Mouse (Mus musculus): ENCODE data around the gene Btnl1. TPM values are rescaled to one million over a fixed set of nuclear protein-coding genes. Genes with fewer than 3 reads are reported as not detected.
A peak's percentile ranks its signal among the peaks of the same experiment; 100 is the strongest.

The Btnl1 gene
- polyA plus RNA-seq, 1 experiment from 2014 or later, result not detected

- no peaks in the 10 kb centered on the region for H3K36me3 ChIP-seq (replicated peaks)
- no peak overlapping the region for H3K27ac ChIP-seq
- DNase-seq (ENCODE audit: extremely low spot score, low spot score), result no peak
- no peaks in the 10 kb centered on the region for H3K4me1 ChIP-seq
- 86% methylated on average over 3 of the region's 3 CpGs for WGBS
- no peak overlapping the region for H3K4me3 ChIP-seq
- no peaks in the 10 kb centered on the region for H3K9me3 ChIP-seq
- H3K27me3 ChIP-seq (ENCODE audit: poor library complexity, severe bottlenecking), result no peaks in the 10 kb centered on the region
Observed at GRCm38 (mm10) chr17:34363676-34364310, 13.1 kb upstream of the Btnl1 start.

- no peak for DNase-seq (ENCODE audit: extremely low spot score, low spot score)
- no peaks in the 10 kb centered on the region for H3K9me3 ChIP-seq
- no peak overlapping the region for H3K27ac ChIP-seq
- H3K4me3 ChIP-seq, result no peak overlapping the region
- H3K4me1 ChIP-seq, result no peaks in the 10 kb centered on the region
- WGBS, result 82% methylated on average over 10 of the region's 10 CpGs
- no peaks in the 10 kb centered on the region for H3K27me3 ChIP-seq (ENCODE audit: poor library complexity, severe bottlenecking)
- H3K36me3 ChIP-seq (replicated peaks), result no peaks in the 10 kb centered on the region
Observed at GRCm38 (mm10) chr17:34365031-34365430, 11.9 kb upstream of the Btnl1 start.

- 90% methylated on average over 4 of the region's 4 CpGs for WGBS
- no peak for DNase-seq (ENCODE audit: extremely low spot score, low spot score)
- H3K4me3 ChIP-seq, result no peak overlapping the region
- H3K27me3 ChIP-seq (ENCODE audit: poor library complexity, severe bottlenecking), result no peaks in the 10 kb centered on the region
- no peaks in the 10 kb centered on the region for H3K36me3 ChIP-seq (replicated peaks)
- no peaks in the 10 kb centered on the region for H3K4me1 ChIP-seq
- no peak overlapping the region for H3K27ac ChIP-seq
- no peaks in the 10 kb centered on the region for H3K9me3 ChIP-seq
Observed at GRCm38 (mm10) chr17:34370563-34370962, 6.4 kb upstream of the Btnl1 start.

GRCm38 (mm10) chr17:34373055-34373709 is 3.8 kb upstream of the Btnl1 start:
- no peaks in the 10 kb centered on the region for H3K36me3 ChIP-seq (replicated peaks)
- H3K4me1 ChIP-seq, result no peaks in the 10 kb centered on the region
- DNase-seq (ENCODE audit: extremely low spot score, low spot score), result no peak
- H3K4me3 ChIP-seq, result no peak overlapping the region
- no peaks in the 10 kb centered on the region for H3K27me3 ChIP-seq (ENCODE audit: poor library complexity, severe bottlenecking)
- WGBS, result 87% methylated on average over 6 of the region's 6 CpGs
- no peaks in the 10 kb centered on the region for H3K9me3 ChIP-seq
- H3K27ac ChIP-seq, result no peak overlapping the region

- no peak for DNase-seq (ENCODE audit: extremely low spot score, low spot score)
- no peaks in the 10 kb centered on the region for H3K4me1 ChIP-seq
- 77% methylated on average over 6 of the region's 6 CpGs for WGBS
- no peaks in the 10 kb centered on the region for H3K36me3 ChIP-seq (replicated peaks)
- no peaks in the 10 kb centered on the region for H3K9me3 ChIP-seq
- H3K4me3 ChIP-seq, result no peak overlapping the region
- H3K27ac ChIP-seq, result no peak overlapping the region
- no peaks in the 10 kb centered on the region for H3K27me3 ChIP-seq (ENCODE audit: poor library complexity, severe bottlenecking)
Observed at GRCm38 (mm10) chr17:34377450-34378209, 698 bp downstream of the Btnl1 start.

- H3K4me1 ChIP-seq, result no peaks in the 10 kb centered on the region
- no peaks in the 10 kb centered on the region for H3K27me3 ChIP-seq (ENCODE audit: poor library complexity, severe bottlenecking)
- H3K36me3 ChIP-seq (replicated peaks), result no peaks in the 10 kb centered on the region
- WGBS, result 84% methylated on average over 2 of the region's 2 CpGs
- H3K27ac ChIP-seq, result no peak overlapping the region
- no peak overlapping the region for H3K4me3 ChIP-seq
- no peak for DNase-seq (ENCODE audit: extremely low spot score, low spot score)
- peaks cover 5% of the 10 kb centered on the region; the same call in 1 of the 2 replicates for H3K9me3 ChIP-seq
Observed at GRCm38 (mm10) chr17:34378716-34379115, 1.8 kb downstream of the Btnl1 start.

- Histone ChIP-seq H3K4me3 (no peak overlapping the region), H3K4me1 (no peaks in the 10 kb centered on the region), H3K36me3 (replicated peaks) (no peaks in the 10 kb centered on the region), H3K27ac (no peak overlapping the region), H3K27me3 (ENCODE audit: poor library complexity, severe bottlenecking) (no peaks in the 10 kb centered on the region), H3K9me3 (peaks cover 5% of the 10 kb centered on the region; the same call in 1 of the 2 replicates)
- 89% methylated on average over 7 of the region's 7 CpGs for WGBS
- no peak for DNase-seq (ENCODE audit: extremely low spot score, low spot score)
Observed at GRCm38 (mm10) chr17:34379451-34379850, 2.5 kb downstream of the Btnl1 start.

GRCm38 (mm10) chr17:34381876-34382275 is 4.9 kb downstream of the Btnl1 start:
- DNase-seq (ENCODE audit: extremely low spot score, low spot score), result no peak
- 74% methylated on average over 11 of the region's 11 CpGs for WGBS
- peaks cover 5% of the 10 kb centered on the region; the same call in 1 of the 2 replicates for H3K9me3 ChIP-seq
- no peak overlapping the region for H3K4me3 ChIP-seq
- no peaks in the 10 kb centered on the region for H3K36me3 ChIP-seq (replicated peaks)
- no peak overlapping the region for H3K27ac ChIP-seq
- no peaks in the 10 kb centered on the region for H3K27me3 ChIP-seq (ENCODE audit: poor library complexity, severe bottlenecking)
- H3K4me1 ChIP-seq, result no peaks in the 10 kb centered on the region

- H3K27me3 ChIP-seq (ENCODE audit: poor library complexity, severe bottlenecking), result no peaks in the 10 kb centered on the region
- H3K27ac ChIP-seq, result no peak overlapping the region
- WGBS, result 77% methylated on average over 7 of the region's 7 CpGs
- DNase-seq (ENCODE audit: extremely low spot score, low spot score), result peak; percentile 16
- no peak overlapping the region for H3K4me3 ChIP-seq
- peaks cover 5% of the 10 kb centered on the region; the same call in 1 of the 2 replicates for H3K9me3 ChIP-seq
- no peaks in the 10 kb centered on the region for H3K36me3 ChIP-seq (replicated peaks)
- no peaks in the 10 kb centered on the region for H3K4me1 ChIP-seq
Observed at GRCm38 (mm10) chr17:34383212-34383611, 6.3 kb downstream of the Btnl1 start.

- 77% methylated on average over 3 of the region's 3 CpGs for WGBS
- Histone ChIP-seq H3K4me1 (no peaks in the 10 kb centered on the region), H3K4me3 (no peak overlapping the region)
Observed at GRCm38 (mm10) chr17:34384699-34385098, 7.8 kb downstream of the Btnl1 start.

GRCm38 (mm10) chr17:34386656-34387055 is 9.7 kb downstream of the Btnl1 start:
- no peak overlapping the region for H3K4me3 ChIP-seq
- no peaks in the 10 kb centered on the region for H3K36me3 ChIP-seq (replicated peaks)
- no peaks in the 10 kb centered on the region for H3K4me1 ChIP-seq
- peaks cover 10% of the 10 kb centered on the region for H3K27me3 ChIP-seq (ENCODE audit: poor library complexity, severe bottlenecking)
- DNase-seq (ENCODE audit: extremely low spot score, low spot score), result no peak
- H3K9me3 ChIP-seq, result peaks cover 5% of the 10 kb centered on the region; the same call in 1 of the 2 replicates
- H3K27ac ChIP-seq, result no peak overlapping the region
- 89% methylated on average over 2 of the region's 2 CpGs for WGBS

More at GRCm38 (mm10) chr17:34384699-34385098, 7.8 kb downstream of the Btnl1 start:
- no peaks in the 10 kb centered on the region for H3K36me3 ChIP-seq (replicated peaks)
- H3K27me3 ChIP-seq (ENCODE audit: poor library complexity, severe bottlenecking), result no peaks in the 10 kb centered on the region
- no peak overlapping the region for H3K27ac ChIP-seq
- no peak for DNase-seq (ENCODE audit: extremely low spot score, low spot score)
- H3K9me3 ChIP-seq, result peaks cover 5% of the 10 kb centered on the region; the same call in 1 of the 2 replicates

- no peak overlapping the region for H3K4me3 ChIP-seq
- H3K36me3 ChIP-seq (replicated peaks), result no peaks in the 10 kb centered on the region
- DNase-seq (ENCODE audit: extremely low spot score, low spot score), result peak; percentile 24
- H3K27ac ChIP-seq, result no peak overlapping the region
- H3K27me3 ChIP-seq (ENCODE audit: poor library complexity, severe bottlenecking), result peaks cover 15% of the 10 kb centered on the region
- 42% methylated on average over 4 of the region's 4 CpGs for WGBS
- no peaks in the 10 kb centered on the region; the same call in 1 of the 2 replicates for H3K9me3 ChIP-seq
- peaks cover 8% of the 10 kb centered on the region for H3K4me1 ChIP-seq
Observed at GRCm38 (mm10) chr17:34388513-34388912, 11.6 kb downstream of the Btnl1 start.

GRCm38 (mm10) chr17:34391507-34391906 is 14.6 kb downstream of the Btnl1 start:
- WGBS, result 75% methylated on average over 7 of the region's 7 CpGs
- Histone ChIP-seq H3K27me3 (ENCODE audit: poor library complexity, severe bottlenecking) (peaks cover 15% of the 10 kb centered on the region), H3K27ac (0 out of 2 replicates have a peak overlapping the region, but pooled peaks have one; percentile 66), H3K36me3 (replicated peaks) (no peaks in the 10 kb centered on the region), H3K4me3 (peak overlapping the region; percentile 51), H3K4me1 (peaks cover 8% of the 10 kb centered on the region), H3K9me3 (no peaks in the 10 kb centered on the region; the same call in 1 of the 2 replicates)
- no peak for DNase-seq (ENCODE audit: extremely low spot score, low spot score)

Measured in forebrain, embryonic 10.5 days (tissue).